In genomic region chr2:90153916-90154315, GRCm38 (mm10) we compare ENCODE assay signal across 15 mouse cellular contexts. TPM values are rescaled to one million over a fixed set of nuclear protein-coding genes. Genes with fewer than 3 reads are reported as not detected.
"Had no signal": no experiment of that assay in that cellular context is flagged by ENCODE, and none has a peak within 500 bp of the region (broad histone marks: within the 10 kb centered on the region; RNA-seq: fewer than 3 reads in every experiment).

No protein-coding gene starts in this region.

- DNase-seq: lung, adult 18-20 months; lung, embryonic 14.5 days; lung, postnatal 10 days; lung, postnatal 4 days; midbrain, embryonic 14.5 days; retina, postnatal 1 day; right cerebral cortex, adult 18-20 months; right cerebral cortex, postnatal 25 days; right cerebral cortex, postnatal 4 days; spleen, adult 18-20 months; thymus, adult 18-20 months; thymus, postnatal 14 days; thymus, postnatal 36 days had no signal

RNA-seq across cellular contexts. Expression of gene Olfr1270, which starts 1.0 kb away (rescaled TPM):
- total RNA-seq: megakaryocyte, adult 5-6 weeks; megakaryocyte-erythroid progenitor cell, adult 5-6 weeks had no signal

RNA-seq across cellular contexts. Expression of gene Olfr32, which starts 11.8 kb away (rescaled TPM):
- total RNA-seq: megakaryocyte, adult 5-6 weeks; megakaryocyte-erythroid progenitor cell, adult 5-6 weeks had no signal

RNA-seq across cellular contexts. Expression of gene Olfr1269, which starts 32.7 kb away (rescaled TPM):
- total RNA-seq: megakaryocyte, adult 5-6 weeks; megakaryocyte-erythroid progenitor cell, adult 5-6 weeks had no signal
